Mouse (Mus musculus): Measurements from ENCODE around the gene Slc4a1.
"Not testable (repeated sequence)": the region's sequence is repeated elsewhere in the genome, so short reads cannot be mapped to it uniquely, and the experiment has no call there.

Slc4a1 gene

DNA sequence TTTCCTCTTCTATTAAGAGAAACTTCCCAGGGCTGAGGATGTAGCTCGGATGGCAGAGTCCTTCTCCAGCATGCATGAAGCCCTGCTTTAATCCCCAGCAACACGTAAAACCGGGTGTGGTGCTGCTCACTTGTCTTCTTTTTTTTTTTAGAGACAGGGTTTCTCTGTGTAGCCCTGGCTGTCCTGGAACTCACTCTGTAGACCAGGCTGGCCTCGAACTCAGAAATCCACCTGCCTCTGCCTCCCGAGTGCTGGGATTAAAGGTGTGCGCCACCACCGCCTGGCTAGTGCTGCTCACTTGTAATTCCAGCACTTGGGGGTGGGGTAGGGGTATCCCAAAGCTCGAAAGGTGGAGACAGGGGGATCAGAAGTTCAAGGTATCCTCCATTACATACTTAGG is at the start of gene Slc4a1:
TSS of gene Slc4a1 (minus strand) at position 101 of the 400 bp plus-strand sequence.
- not testable (repeated sequence) for DNase-seq

GRCm38 (mm10) chr11:102415034-102415802 is 49.2 kb upstream of the Slc4a1 start:
- DNase-seq, result no peak

DNA sequence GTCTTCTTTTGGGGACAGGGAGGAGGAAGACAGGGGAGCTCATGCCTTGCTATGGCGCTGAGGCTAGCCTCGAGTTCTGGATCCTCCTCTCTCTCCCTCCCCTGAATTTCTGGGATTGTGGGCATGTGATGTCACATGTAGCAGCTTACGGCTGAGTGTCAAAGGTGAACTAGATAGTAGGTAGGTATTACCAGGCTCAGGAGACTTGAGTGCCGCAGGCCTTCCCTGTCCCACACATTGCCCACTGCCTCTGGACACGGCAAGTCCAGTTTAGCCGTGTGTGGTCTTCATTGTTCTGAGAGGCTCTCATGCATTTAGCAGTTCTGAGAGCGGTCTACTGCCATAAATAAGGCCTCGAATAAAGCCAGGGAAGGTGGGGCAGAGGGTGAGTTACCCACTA is 47.1 kb upstream of the Slc4a1 start:
- DNase-seq, result no peak

- DNase-seq, result peak; percentile 95 to 97
These were observed 45.7 kb upstream of the Slc4a1 start for GRCm38 (mm10) chr11:102411704-102412103.

- no peak for DNase-seq
These were observed 45.1 kb upstream of the Slc4a1 start for GRCm38 (mm10) chr11:102411061-102411460.

DNA sequence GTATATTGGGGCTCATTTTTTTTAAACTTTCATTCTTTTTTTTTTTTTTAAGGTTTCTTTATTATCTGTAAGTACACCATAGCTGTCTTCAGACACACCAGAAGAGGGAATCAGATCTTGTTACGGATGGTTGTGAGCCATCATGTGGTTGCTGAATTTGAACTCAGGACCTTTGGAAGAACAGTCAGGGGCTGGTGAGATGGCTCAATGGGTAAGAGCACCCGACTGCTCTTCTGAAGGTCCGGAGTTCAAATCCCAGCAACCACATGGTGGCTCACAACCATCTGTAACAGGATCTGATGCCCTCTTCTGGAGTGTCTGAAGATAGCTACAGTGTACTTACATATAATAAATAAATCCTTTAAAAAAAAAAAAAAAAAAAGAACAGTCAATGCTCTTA is 44.3 kb upstream of the Slc4a1 start:
- not testable (repeated sequence) for DNase-seq

DNA sequence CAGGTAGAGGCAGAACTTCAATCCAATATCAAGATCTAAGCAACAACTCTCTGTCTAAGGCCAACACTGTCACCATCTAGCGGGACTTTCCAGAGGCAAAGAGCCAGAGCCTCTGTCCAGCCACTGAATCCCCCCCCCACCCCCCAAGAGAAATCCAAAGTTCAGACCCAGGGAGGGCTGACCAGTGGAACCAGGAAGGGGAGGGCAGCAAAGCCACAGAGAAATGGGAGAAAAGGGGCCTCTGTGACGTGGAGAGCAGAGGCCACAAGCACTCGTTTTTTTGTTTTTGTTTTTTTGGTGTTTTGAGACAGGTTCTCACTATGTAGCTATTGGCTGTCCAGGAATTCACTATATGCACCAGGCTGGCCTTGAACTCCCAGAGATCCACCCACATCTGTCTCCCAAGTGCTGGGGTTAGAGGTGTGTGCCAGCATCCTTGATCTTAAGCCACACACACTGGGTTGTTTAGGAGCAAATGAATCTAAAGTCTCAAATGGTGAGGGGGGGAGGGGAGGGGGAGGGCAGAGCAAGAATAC is 43.9 kb upstream of the Slc4a1 start:
- DNase-seq, result no peak

GRCm38 (mm10) chr11:102408888-102409794 is 43.1 kb upstream of the Slc4a1 start:
- peak in 1 of 2 experiments; percentile 17 for DNase-seq

GRCm38 (mm10) chr11:102408344-102408876 is 42.4 kb upstream of the Slc4a1 start:
- DNase-seq, result peak; percentile 97 to 98

DNA sequence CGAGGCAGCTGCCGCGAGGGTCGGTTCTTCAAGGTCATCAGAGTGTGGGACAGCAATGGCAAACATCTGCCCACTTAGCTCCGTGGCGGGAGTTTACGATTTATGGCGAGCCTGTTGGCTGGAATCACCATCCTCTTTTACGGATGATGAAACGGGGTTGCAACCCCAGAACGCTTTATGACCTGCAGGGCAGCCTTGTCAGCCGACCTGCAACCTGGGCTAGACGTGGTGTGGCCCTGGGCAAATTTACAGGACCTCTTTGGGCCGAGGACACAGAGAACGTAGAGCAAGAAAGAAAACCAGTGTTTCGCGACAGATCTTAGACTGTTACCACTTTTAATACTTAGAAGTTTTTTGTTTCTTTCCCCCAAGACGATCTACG is 41.8 kb upstream of the Slc4a1 start, which contains the start of gene Slc25a39:
TSS of gene Slc25a39 (minus strand) at position 113 of the 382 bp plus-strand sequence.
- DNase-seq, result no peak

- DNase-seq, result peak; percentile 98 to 99
These were observed 41.2 kb upstream of the Slc4a1 start for GRCm38 (mm10) chr11:102406900-102407833.

GRCm38 (mm10) chr11:102406401-102406800 is 40.4 kb upstream of the Slc4a1 start:
- peak in 1 of 2 experiments; percentile 36 for DNase-seq

- DNase-seq, result peak in 1 of 2 experiments; percentile 25
These were observed 39.7 kb upstream of the Slc4a1 start for GRCm38 (mm10) chr11:102405544-102406285.

GRCm38 (mm10) chr11:102404161-102405010 is 38.4 kb upstream of the Slc4a1 start:
- DNase-seq, result peak in 1 of 2 experiments; percentile 19

GRCm38 (mm10) chr11:102403657-102404056 is 37.7 kb upstream of the Slc4a1 start:
- no peak for DNase-seq

- DNase-seq, result peak; percentile 39 to 42
These were observed 36.0 kb upstream of the Slc4a1 start for GRCm38 (mm10) chr11:102401898-102402500.

- DNase-seq, result peak; percentile 31 to 34
These were observed 34.6 kb upstream of the Slc4a1 start for GRCm38 (mm10) chr11:102400513-102401084.

GRCm38 (mm10) chr11:102399610-102400072 is 33.6 kb upstream of the Slc4a1 start:
- peak; percentile 39 to 46 for DNase-seq

GRCm38 (mm10) chr11:102399107-102399506 is 33.1 kb upstream of the Slc4a1 start:
- DNase-seq, result peak; percentile 37 to 39
